Mouse (Mus musculus) CH12.LX (cell line): ENCODE measurements around the gene Hist1h2bm. TPM values are rescaled to one million over a fixed set of nuclear protein-coding genes. Genes with fewer than 3 reads are reported as not detected.
A peak's percentile ranks its signal among the peaks of the same experiment; 100 is the strongest.
"Not testable (repeated sequence)": the region's sequence is repeated elsewhere in the genome, so short reads cannot be mapped to it uniquely, and the experiment has no call there.

Experiments used
- DNase-seq: peaks from one replicate; pipeline ENCODE4 v3.0.0-alpha.2; 2013; ENCODE audit errors: extremely low read depth
- H3K27ac ChIP-seq: 2 replicates; pipeline ENCODE4 v1.5.1; 2012; ENCODE audit warnings: low read depth, mild to moderate bottlenecking, control low read depth, moderate library complexity; ENCODE audit not compliant: insufficient read depth
- H3K27me3 ChIP-seq: replicated peaks from 2 replicates; pipeline ENCODE3; 2012; ENCODE audit warnings: inconsistent platforms
- H3K36me3 ChIP-seq, 2 experiments: replicated peaks in 1 of 2; 2 replicates each; pipeline versions ENCODE3 to v1.6.1; 2012; ENCODE audit warnings: inconsistent platforms in 1 of 2, low read length in 1 of 2, mild to moderate bottlenecking in 1 of 2, mixed read lengths in 1 of 2, moderate library complexity in 1 of 2; ENCODE audit not compliant: control insufficient read depth in 1 of 2, insufficient read depth in 1 of 2
- H3K4me1 ChIP-seq, 2 experiments: 2 replicates each; pipeline ENCODE4 v1.6.1; 2012; ENCODE audit warnings: inconsistent platforms in 1 of 2, moderate library complexity in 1 of 2; ENCODE audit not compliant: insufficient read depth in 2 of 2, control insufficient read depth in 1 of 2
- H3K4me2 ChIP-seq: 2 replicates; pipeline ENCODE4 v1.6.1; 2012; ENCODE audit warnings: low read depth, mild to moderate bottlenecking, control low read depth; ENCODE audit not compliant: poor library complexity, insufficient read depth, severe bottlenecking
- H3K4me3 ChIP-seq, 3 experiments: fragments of 150-350 bp in 1 of 3; sonication (generic) in 1 of 3; replicated peaks in 1 of 3; 2 replicates each; pipeline versions ENCODE3 to v1.5.1; 2011 to 2012; ENCODE audit warnings: low read depth in 2 of 3, low read length in 2 of 3, mild to moderate bottlenecking in 2 of 3, moderate library complexity in 2 of 3, control low read depth in 1 of 3, improper control_type of control experiment in 1 of 3, inconsistent platforms in 1 of 3, mixed read lengths in 1 of 3; ENCODE audit not compliant: poor library complexity in 1 of 3
- H3K79me2 ChIP-seq: replicated peaks from 2 replicates; pipeline ENCODE4 v1.6.1; 2012; ENCODE audit warnings: mild to moderate bottlenecking, moderate library complexity; ENCODE audit not compliant: control insufficient read depth, poor library complexity, insufficient read depth, severe bottlenecking; ENCODE audit errors: extremely low read depth
- H3K9ac ChIP-seq: 2 replicates; pipeline ENCODE4 v1.6.1; 2012; ENCODE audit warnings: low read depth, mild to moderate bottlenecking, control low read depth, moderate library complexity; ENCODE audit not compliant: insufficient read depth
- H3K9me3 ChIP-seq: replicated peaks from 2 replicates; pipeline ENCODE3; 2012; ENCODE audit warnings: low read length, inconsistent platforms, mixed read lengths
- BHLHE40 ChIP-seq: IDR thresholded peaks from 2 replicates; pipeline ENCODE4 v1.6.1; 2011; ENCODE audit warnings: mild to moderate bottlenecking, low read depth, low read length, improper control_type of control experiment
- CHD2 ChIP-seq: IDR thresholded peaks from 2 replicates; pipeline ENCODE4 v1.6.1; 2011; ENCODE audit warnings: low read length, improper control_type of control experiment
- E2F4 ChIP-seq: IDR thresholded peaks from 2 replicates; pipeline ENCODE4 v1.6.1; 2011; ENCODE audit warnings: low read depth, low read length, improper control_type of control experiment; ENCODE audit not compliant: insufficient replicate concordance
- ETS1 ChIP-seq: conservative IDR thresholded peaks from 2 replicates; pipeline ENCODE4 v1.6.1; 2012; ENCODE audit warnings: low read depth, mild to moderate bottlenecking, inconsistent platforms, low read length, improper control_type of control experiment, moderate library complexity
- HCFC1 ChIP-seq: IDR thresholded peaks from 2 replicates; pipeline ENCODE4 v1.6.1; 2012; ENCODE audit warnings: low read depth, mild to moderate bottlenecking, inconsistent platforms, low read length, improper control_type of control experiment
- IRF4 ChIP-seq: IDR thresholded peaks from 2 replicates; pipeline ENCODE4 v1.6.1; 2014; ENCODE audit warnings: low read depth, mild to moderate bottlenecking, inconsistent platforms, low read length, improper control_type of control experiment
- KAT2A ChIP-seq: IDR thresholded peaks from 2 replicates; pipeline ENCODE4 v1.6.1; 2012; ENCODE audit warnings: low read length, improper control_type of control experiment, inconsistent platforms; ENCODE audit not compliant: insufficient replicate concordance
- MAFK ChIP-seq: IDR thresholded peaks from 2 replicates; pipeline ENCODE4 v1.6.1; 2011; ENCODE audit warnings: low read length, improper control_type of control experiment; ENCODE audit not compliant: insufficient replicate concordance
- MAX ChIP-seq: IDR thresholded peaks from 2 replicates; pipeline ENCODE4 v1.6.1; 2011; ENCODE audit warnings: low read length, improper control_type of control experiment
- MEF2A ChIP-seq: IDR thresholded peaks from 2 replicates; pipeline ENCODE4 v1.6.1; 2014; ENCODE audit warnings: low read depth, mild to moderate bottlenecking, inconsistent platforms, low read length, improper control_type of control experiment, borderline replicate concordance
- MXI1 ChIP-seq: IDR thresholded peaks from 2 replicates; pipeline ENCODE4 v1.6.1; 2011; ENCODE audit warnings: mild to moderate bottlenecking, low read depth, low read length, improper control_type of control experiment
- MYC ChIP-seq: IDR thresholded peaks from 2 replicates; pipeline ENCODE4 v1.6.1; 2011; ENCODE audit warnings: low read depth, mild to moderate bottlenecking, improper control_type of control experiment, low read length
- NELFE ChIP-seq: IDR thresholded peaks from 2 replicates; pipeline ENCODE4 v1.6.1; 2011; ENCODE audit warnings: low read depth, low read length, improper control_type of control experiment
- NRF1 ChIP-seq: IDR thresholded peaks from 2 replicates; pipeline ENCODE4 v1.6.1; 2014; ENCODE audit warnings: low read depth, mild to moderate bottlenecking, inconsistent platforms, low read length, improper control_type of control experiment, moderate library complexity
- POLR2A ChIP-seq: IDR thresholded peaks from 2 replicates; pipeline ENCODE4 v1.6.1; 2011; ENCODE audit warnings: low read depth, mild to moderate bottlenecking, improper control_type of control experiment, low read length
- POLR2AphosphoS2 ChIP-seq: IDR thresholded peaks from 2 replicates; pipeline ENCODE4 v1.6.1; 2011; ENCODE audit warnings: low read depth, low read length, improper control_type of control experiment
- RCOR1 ChIP-seq: conservative IDR thresholded peaks from 2 replicates; pipeline ENCODE4 v1.6.1; 2012; ENCODE audit warnings: low read depth, mild to moderate bottlenecking, inconsistent platforms, low read length, improper control_type of control experiment
- SIN3A ChIP-seq: IDR thresholded peaks from 2 replicates; pipeline ENCODE4 v1.6.1; 2012; ENCODE audit warnings: low read length, improper control_type of control experiment, inconsistent platforms
- TBP ChIP-seq: conservative IDR thresholded peaks from 2 replicates; pipeline ENCODE4 v1.6.1; 2011; ENCODE audit warnings: low read depth, low read length, improper control_type of control experiment
- TCF12 ChIP-seq: IDR thresholded peaks from 2 replicates; pipeline ENCODE4 v1.6.1; 2014; ENCODE audit warnings: low read depth, mild to moderate bottlenecking, inconsistent platforms, low read length, improper control_type of control experiment
- UBTF ChIP-seq: IDR thresholded peaks from 2 replicates; pipeline ENCODE4 v1.6.1; 2012; ENCODE audit warnings: low read depth, mild to moderate bottlenecking, inconsistent platforms, low read length, improper control_type of control experiment, moderate library complexity
- ZMIZ1 ChIP-seq: IDR thresholded peaks from 2 replicates; pipeline ENCODE4 v1.6.1; 2012; ENCODE audit warnings: low read depth, mild to moderate bottlenecking, inconsistent platforms, low read length, improper control_type of control experiment
- dilution Hi-C: fragments of 300-500 bp; cut with MboI; formaldehyde crosslinking; loops from 2 replicates; pipeline ENCODE4 v1.14.3; 2020; ENCODE audit warnings: low sequenced_read_pairs; ENCODE audit not compliant: extremely low pct_unique_long_range_greater_than_20kb, extremely low pct_ligation_motif_present
- in situ Hi-C: fragments of 300-500 bp; cut with MboI; formaldehyde crosslinking; loops from 3 replicates; pipeline ENCODE4 v1.14.3; 2019; ENCODE audit warnings: low sequenced_read_pairs, low pct_ligation_motif_present, low pct_unique_long_range_greater_than_20kb, mixed read lengths
- polyA plus RNA-seq: library from polyadenylated mRNA; unstranded; fragments of >175 nt; gene quantifications from 2 replicates; pipeline ENCODE4 v1.2.1, GENCODE M21; 2012; ENCODE audit warnings: low read depth; ENCODE audit not compliant: insufficient read length
- total RNA-seq, 2 experiments: library from RNA; depleted of rRNA; stranded (reverse); fragments of 300-350 nt in 1 of 2; fragments of >200 nt in 1 of 2; gene quantifications; 2 replicates each; pipeline ENCODE4 v1.2.3; 2012 to 2014

Hist1h2bm gene
- total RNA-seq (2012; rRNA removed) (1,752 and 1,804 TPM in 2 replicates), total RNA-seq (2014; rRNA removed) (25.7 and 36.0 TPM in 2 replicates), polyA plus RNA-seq (0.87 TPM in 1 of 2 replicates, not detected in the other)

DNA sequence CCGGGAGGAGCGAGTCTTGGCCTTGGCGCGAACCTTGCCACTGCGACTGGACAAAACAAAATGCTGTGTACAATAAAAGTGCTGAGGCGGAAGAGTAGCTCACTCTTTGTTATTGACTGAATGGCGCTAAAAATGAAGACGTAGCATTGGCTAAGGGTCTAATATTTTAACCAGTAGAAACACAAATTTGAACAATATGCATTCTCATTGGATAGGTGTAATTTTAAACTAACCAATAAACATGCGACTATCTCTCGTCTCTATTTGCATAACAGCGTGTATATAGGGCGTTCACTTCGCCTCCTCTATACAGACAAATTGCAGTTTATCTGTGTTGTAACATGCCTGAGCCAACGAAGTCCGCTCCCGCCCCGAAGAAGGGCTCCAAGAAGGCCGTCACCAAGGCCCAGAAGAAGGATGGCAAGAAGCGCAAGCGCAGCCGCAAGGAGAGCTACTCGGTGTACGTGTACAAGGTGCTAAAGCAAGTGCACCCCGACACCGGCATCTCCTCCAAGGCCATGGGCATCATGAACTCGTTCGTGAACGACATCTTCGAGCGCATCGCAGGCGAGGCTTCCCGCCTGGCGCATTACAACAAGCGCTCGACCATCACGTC is at the start of gene Hist1h2bm:
Gene Hist1h2bm (plus strand): TSS at position 288 of the 616 bp plus-strand sequence.
- peaks cover 2 to 28% of the 10 kb centered on the region in 2 experiments; a peak in 2 of 4 replicates for H3K4me1 ChIP-seq
- TF ChIP-seq KAT2A (0 out of 2 replicates have a peak, but pooled peaks have one; percentile 51), HCFC1 (peak; percentile 66), POLR2A (peak; percentile 92), TCF12 (peak; percentile 82), POLR2AphosphoS2 (peak; percentile 99; the same call in 1 of the 2 replicates), MEF2A (peak; percentile 64; the same call in 1 of the 2 replicates), TBP (peak; percentile 99), MAFK (peak; percentile 69; the same call in 1 of the 2 replicates), UBTF (peak; percentile 95), IRF4 (peak; percentile 58; the same call in 1 of the 2 replicates), ZMIZ1 (peak; percentile 99), RCOR1 (peak; percentile 89), CHD2 (peak; percentile 96), MXI1 (peak; percentile 63; the same call in 1 of the 2 replicates), NRF1 (peak; percentile 78), BHLHE40 (0 out of 2 replicates have a peak, but pooled peaks have one; percentile 25), MYC (peak; percentile 71; the same call in 1 of the 2 replicates), E2F4 (peak; percentile 98), ETS1 (0 out of 2 replicates have a peak, but pooled peaks have one; percentile 30), SIN3A (peak; percentile 88), NELFE (peak; percentile 99), MAX (peak; percentile 85)
- dilution Hi-C loops = not testable (repeated sequence)

More for the DNA sequence above, at the start of gene Hist1h2bm:
- peak within 1 kb of the TSS; percentile 95 for H3K27ac ChIP-seq
- H3K9ac ChIP-seq = peak within 1 kb of the TSS; percentile 80
- DNase-seq = peak; percentile 92
- H3K4me2 ChIP-seq = peak within 1 kb of the TSS; percentile 91
- H3K4me3 ChIP-seq = peak within 1 kb of the TSS; percentile 28 to 63 (median 41)
- H3K27me3 ChIP-seq, H3K36me3 ChIP-seq, H3K9me3 ChIP-seq, H3K79me2 ChIP-seq: not testable (repeated sequence)
- in situ Hi-C loops = loop anchor here (25.0 kb wide), 2 partner anchors 215 to 335 kb away; partner anchors contain the start of gene Zfp184
